Mouse (Mus musculus): ENCODE data around the gene Acyp2. TPM values are rescaled to one million over a fixed set of nuclear protein-coding genes. Genes with fewer than 3 reads are reported as not detected.

The Acyp2 gene
- 4.8 TPM for polyA plus RNA-seq (2012; fragmentation: generic; extraction: Trizol)
- long read RNA-seq, experiment 1, partial matches to known transcripts = 0 of 1 reads
- long read RNA-seq, experiment 1, other reads (novel, unspliced or antisense) = 1 of 1 reads
- long read RNA-seq, experiment 2 = 0 reads

DNA sequence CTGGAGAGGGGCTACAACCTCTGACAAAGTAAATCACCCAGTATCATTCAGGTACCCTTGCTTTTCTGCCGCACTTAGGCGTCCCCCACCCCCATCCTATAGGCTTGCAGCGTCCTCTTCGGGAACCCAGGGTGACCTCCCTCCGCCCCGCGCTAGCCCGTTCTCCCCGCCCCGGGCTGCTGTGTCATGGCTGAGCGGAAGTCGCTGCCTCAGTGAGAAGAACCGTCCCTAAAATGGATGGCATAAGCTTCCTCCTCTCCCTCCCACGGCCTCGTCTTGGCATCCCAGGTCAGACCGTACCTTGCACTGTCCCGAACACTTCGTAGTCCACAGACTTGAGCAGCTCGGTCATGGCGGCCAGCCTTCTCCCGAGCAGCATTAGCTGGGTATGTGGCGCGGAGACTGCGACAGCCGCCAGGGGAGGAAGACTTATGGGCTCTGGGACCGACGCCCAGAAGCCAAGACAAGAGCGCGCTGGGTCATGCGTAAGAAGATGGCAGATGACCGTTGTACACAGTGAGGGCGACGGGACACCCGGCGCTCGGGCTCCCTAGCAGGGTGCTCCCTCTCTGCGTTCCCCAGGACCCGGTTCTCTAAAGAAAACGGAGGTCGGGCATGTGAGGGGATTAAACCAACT, at the start of gene Acyp2:
Gene Acyp2 (minus strand): TSS at position 587 of the 637 bp plus-strand sequence.
- H3K4me3 ChIP-seq (ENCODE audit: insufficient read depth, poor library complexity, severe bottlenecking) = peak within 1 kb of the TSS; percentile 41
- H3K79me2 ChIP-seq (ENCODE audit: control insufficient read depth, insufficient read depth) = no peaks in the 10 kb centered on the region
- H3K36me3 ChIP-seq (ENCODE audit: control insufficient read depth, insufficient read depth) = no peaks in the 10 kb centered on the region
- peaks cover 3% of the 10 kb centered on the region for H3K79me3 ChIP-seq (ENCODE audit: low read depth)
- TF ChIP-seq FOSL1 (IDR thresholded peaks at IDR 0.05; ENCODE audit: insufficient read depth, low read length, poor library complexity, severe bottlenecking) (no peak), CTCF (IDR thresholded peaks at IDR 0.05; ENCODE audit: control insufficient read depth, insufficient read depth, insufficient read length) (no peak), MYOG (IDR thresholded peaks at IDR 0.05; ENCODE audit: control insufficient read depth, extremely low read depth, insufficient read length) (no peak), MYOD1 (IDR thresholded peaks at IDR 0.05; ENCODE audit: control insufficient read depth, insufficient read length, low read depth) (no peak), MAX (IDR thresholded peaks at IDR 0.05) (no peak), CEBPB (IDR thresholded peaks at IDR 0.05; ENCODE audit: low read depth) (no peak), USF1 (IDR thresholded peaks at IDR 0.05; ENCODE audit: low read depth) (no peak)
- H3K27me3 ChIP-seq (ENCODE audit: control insufficient read depth, insufficient read depth, insufficient read length) = no peaks in the 10 kb centered on the region
- peak within 1 kb of the TSS; percentile 68 for H3ac ChIP-seq (ENCODE audit: control insufficient read depth, insufficient read length, low read depth)

GRCm38 (mm10) chr11:30689421-30689820, 40.0 kb upstream of the Acyp2 start:
- no peak overlapping the region for H3ac ChIP-seq (ENCODE audit: control insufficient read depth, insufficient read length, low read depth)
- no peaks in the 10 kb centered on the region for H3K79me2 ChIP-seq (ENCODE audit: control insufficient read depth, insufficient read depth)
- H3K36me3 ChIP-seq (ENCODE audit: control insufficient read depth, insufficient read depth) = no peaks in the 10 kb centered on the region
- TF ChIP-seq CTCF (IDR thresholded peaks at IDR 0.05; ENCODE audit: control insufficient read depth, insufficient read depth, insufficient read length) (no peak), USF1 (IDR thresholded peaks at IDR 0.05; ENCODE audit: low read depth) (no peak), FOSL1 (IDR thresholded peaks at IDR 0.05; ENCODE audit: insufficient read depth, low read length, poor library complexity, severe bottlenecking) (no peak), MAX (IDR thresholded peaks at IDR 0.05) (no peak), MYOD1 (IDR thresholded peaks at IDR 0.05; ENCODE audit: control insufficient read depth, insufficient read length, low read depth) (peak; percentile 63), MYOG (IDR thresholded peaks at IDR 0.05; ENCODE audit: control insufficient read depth, extremely low read depth, insufficient read length) (no peak), CEBPB (IDR thresholded peaks at IDR 0.05; ENCODE audit: low read depth) (no peak)
- H3K27me3 ChIP-seq (ENCODE audit: control insufficient read depth, insufficient read depth, insufficient read length) = no peaks in the 10 kb centered on the region
- no peaks in the 10 kb centered on the region for H3K79me3 ChIP-seq (ENCODE audit: low read depth)
- no peak overlapping the region for H3K4me3 ChIP-seq (ENCODE audit: insufficient read depth, poor library complexity, severe bottlenecking)

DNA sequence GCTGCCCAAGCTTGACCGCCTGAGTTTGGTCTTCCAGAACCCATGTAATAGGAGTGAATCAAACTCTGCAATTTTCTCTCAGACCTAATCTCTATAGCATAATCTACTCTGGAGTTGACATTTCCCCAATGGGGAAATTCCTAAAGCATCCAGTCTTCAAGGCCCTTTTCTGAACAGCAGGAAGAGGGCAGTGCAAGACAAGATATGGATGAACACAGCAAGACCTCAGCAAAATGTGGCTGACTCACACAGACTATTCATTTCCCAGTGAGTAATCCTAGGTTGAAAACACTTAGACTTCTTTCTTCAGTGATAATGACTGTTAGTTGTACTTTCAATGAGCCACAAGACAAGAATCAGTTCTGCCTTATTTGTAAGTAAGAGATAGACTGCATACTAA, 26.7 kb upstream of the Acyp2 start:
- Histone ChIP-seq H3ac (ENCODE audit: control insufficient read depth, insufficient read length, low read depth) (no peak overlapping the region), H3K79me2 (ENCODE audit: control insufficient read depth, insufficient read depth) (no peaks in the 10 kb centered on the region), H3K79me3 (ENCODE audit: low read depth) (no peaks in the 10 kb centered on the region), H3K27me3 (ENCODE audit: control insufficient read depth, insufficient read depth, insufficient read length) (no peaks in the 10 kb centered on the region), H3K4me3 (ENCODE audit: insufficient read depth, poor library complexity, severe bottlenecking) (no peak overlapping the region), H3K36me3 (ENCODE audit: control insufficient read depth, insufficient read depth) (no peaks in the 10 kb centered on the region)
- no peak for TF ChIP-seq MAX (IDR thresholded peaks at IDR 0.05)
- no peak for TF ChIP-seq MYOD1 (IDR thresholded peaks at IDR 0.05; ENCODE audit: control insufficient read depth, insufficient read length, low read depth)
- peak; percentile 41 for TF ChIP-seq CTCF (IDR thresholded peaks at IDR 0.05; ENCODE audit: control insufficient read depth, insufficient read depth, insufficient read length)
- no peak for TF ChIP-seq CEBPB (IDR thresholded peaks at IDR 0.05; ENCODE audit: low read depth)
- no peak for TF ChIP-seq MYOG (IDR thresholded peaks at IDR 0.05; ENCODE audit: control insufficient read depth, extremely low read depth, insufficient read length)

- H3K79me2 ChIP-seq (ENCODE audit: control insufficient read depth, insufficient read depth) = no peaks in the 10 kb centered on the region
- H3ac ChIP-seq (ENCODE audit: control insufficient read depth, insufficient read length, low read depth) = no peak overlapping the region
- no peaks in the 10 kb centered on the region for H3K27me3 ChIP-seq (ENCODE audit: control insufficient read depth, insufficient read depth, insufficient read length)
- no peak for TF ChIP-seq CEBPB (IDR thresholded peaks at IDR 0.05; ENCODE audit: low read depth)
- TF ChIP-seq MYOG (IDR thresholded peaks at IDR 0.05; ENCODE audit: control insufficient read depth, extremely low read depth, insufficient read length) = no peak
- no peak for TF ChIP-seq MYOD1 (IDR thresholded peaks at IDR 0.05; ENCODE audit: control insufficient read depth, insufficient read length, low read depth)
- TF ChIP-seq FOSL1 (IDR thresholded peaks at IDR 0.05; ENCODE audit: insufficient read depth, low read length, poor library complexity, severe bottlenecking) = no peak
- no peak for TF ChIP-seq CTCF (IDR thresholded peaks at IDR 0.05; ENCODE audit: control insufficient read depth, insufficient read depth, insufficient read length)
- no peak for TF ChIP-seq MAX (IDR thresholded peaks at IDR 0.05)
- no peaks in the 10 kb centered on the region for H3K36me3 ChIP-seq (ENCODE audit: control insufficient read depth, insufficient read depth)
- H3K4me3 ChIP-seq (ENCODE audit: insufficient read depth, poor library complexity, severe bottlenecking) = no peak overlapping the region
- H3K79me3 ChIP-seq (ENCODE audit: low read depth) = no peaks in the 10 kb centered on the region
Measured at GRCm38 (mm10) chr11:30672719-30673118, 23.3 kb upstream of the Acyp2 start.

DNA sequence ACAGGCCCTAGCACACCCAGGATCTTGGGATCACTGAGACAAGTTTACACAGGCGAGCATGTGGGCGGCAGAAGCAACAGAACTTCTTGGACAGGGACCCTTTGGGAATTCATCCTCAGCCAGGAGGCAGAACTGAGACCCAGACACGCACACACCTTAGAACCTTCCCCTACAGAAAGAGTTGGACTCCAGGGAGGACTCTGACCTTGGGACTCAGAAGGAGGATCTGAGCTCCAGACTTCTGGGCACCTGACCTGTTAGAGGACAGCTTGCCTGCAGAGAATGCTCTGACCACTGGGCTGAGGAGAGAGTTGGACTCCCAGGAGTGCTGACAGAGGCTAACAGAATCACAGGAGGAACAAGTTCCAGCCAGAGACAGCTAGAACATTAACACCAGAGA, 13.6 kb upstream of the Acyp2 start:
- Histone ChIP-seq H3K4me3 (ENCODE audit: insufficient read depth, poor library complexity, severe bottlenecking) (no peak overlapping the region), H3K79me3 (ENCODE audit: low read depth) (no peaks in the 10 kb centered on the region), H3ac (ENCODE audit: control insufficient read depth, insufficient read length, low read depth) (no peak overlapping the region), H3K36me3 (ENCODE audit: control insufficient read depth, insufficient read depth) (no peaks in the 10 kb centered on the region), H3K27me3 (ENCODE audit: control insufficient read depth, insufficient read depth, insufficient read length) (no peaks in the 10 kb centered on the region), H3K79me2 (ENCODE audit: control insufficient read depth, insufficient read depth) (no peaks in the 10 kb centered on the region)
- TF ChIP-seq MYOG (IDR thresholded peaks at IDR 0.05; ENCODE audit: control insufficient read depth, extremely low read depth, insufficient read length) = no peak
- TF ChIP-seq MYOD1 (IDR thresholded peaks at IDR 0.05; ENCODE audit: control insufficient read depth, insufficient read length, low read depth) = no peak
- TF ChIP-seq USF1 (IDR thresholded peaks at IDR 0.05; ENCODE audit: low read depth) = no peak
- no peak for TF ChIP-seq CTCF (IDR thresholded peaks at IDR 0.05; ENCODE audit: control insufficient read depth, insufficient read depth, insufficient read length)
- no peak for TF ChIP-seq MAX (IDR thresholded peaks at IDR 0.05)
- no peak for TF ChIP-seq CEBPB (IDR thresholded peaks at IDR 0.05; ENCODE audit: low read depth)
- TF ChIP-seq FOSL1 (IDR thresholded peaks at IDR 0.05; ENCODE audit: insufficient read depth, low read length, poor library complexity, severe bottlenecking) = no peak
